Mouse (Mus musculus) CH12.LX (cell line): Measurements from ENCODE around the gene Rmi2.

ENCODE experiments used
- CHD2 ChIP-seq: IDR thresholded peaks from 2 replicates; pipeline ENCODE4 v1.6.1; 2011; ENCODE audit warnings: low read length, improper control_type of control experiment
- CTCF ChIP-seq, 2 experiments: IDR thresholded peaks in 1 of 2; conservative IDR thresholded peaks in 1 of 2; 2 replicates each; pipeline ENCODE4 v1.5.1; 2011 to 2012; ENCODE audit warnings: low read depth in 2 of 2, low read length in 2 of 2, improper control_type of control experiment in 1 of 2, inconsistent platforms in 1 of 2, mild to moderate bottlenecking in 1 of 2, moderate library complexity in 1 of 2
- ETS1 ChIP-seq: conservative IDR thresholded peaks from 2 replicates; pipeline ENCODE4 v1.6.1; 2012; ENCODE audit warnings: low read depth, mild to moderate bottlenecking, inconsistent platforms, low read length, improper control_type of control experiment, moderate library complexity
- GABPA ChIP-seq: IDR thresholded peaks from 2 replicates; pipeline ENCODE4 v1.6.1; 2012; ENCODE audit warnings: low read depth, low read length, improper control_type of control experiment, inconsistent platforms; ENCODE audit not compliant: insufficient replicate concordance
- HCFC1 ChIP-seq: IDR thresholded peaks from 2 replicates; pipeline ENCODE4 v1.6.1; 2012; ENCODE audit warnings: low read depth, mild to moderate bottlenecking, inconsistent platforms, low read length, improper control_type of control experiment
- MAFK ChIP-seq: IDR thresholded peaks from 2 replicates; pipeline ENCODE4 v1.6.1; 2011; ENCODE audit warnings: low read length, improper control_type of control experiment; ENCODE audit not compliant: insufficient replicate concordance
- MAX ChIP-seq: IDR thresholded peaks from 2 replicates; pipeline ENCODE4 v1.6.1; 2011; ENCODE audit warnings: low read length, improper control_type of control experiment
- POLR2A ChIP-seq: IDR thresholded peaks from 2 replicates; pipeline ENCODE4 v1.6.1; 2011; ENCODE audit warnings: low read depth, mild to moderate bottlenecking, improper control_type of control experiment, low read length
- POLR2AphosphoS2 ChIP-seq: IDR thresholded peaks from 2 replicates; pipeline ENCODE4 v1.6.1; 2011; ENCODE audit warnings: low read depth, low read length, improper control_type of control experiment
- RAD21 ChIP-seq: IDR thresholded peaks from 2 replicates; pipeline ENCODE4 v1.6.1; 2011; ENCODE audit warnings: low read depth, mild to moderate bottlenecking, low read length, improper control_type of control experiment, moderate library complexity
- RCOR1 ChIP-seq: conservative IDR thresholded peaks from 2 replicates; pipeline ENCODE4 v1.6.1; 2012; ENCODE audit warnings: low read depth, mild to moderate bottlenecking, inconsistent platforms, low read length, improper control_type of control experiment
- SIN3A ChIP-seq: IDR thresholded peaks from 2 replicates; pipeline ENCODE4 v1.6.1; 2012; ENCODE audit warnings: low read length, improper control_type of control experiment, inconsistent platforms
- SMC3 ChIP-seq: IDR thresholded peaks from 2 replicates; pipeline ENCODE4 v1.6.1; 2011; ENCODE audit warnings: low read depth, low read length, improper control_type of control experiment
- TBP ChIP-seq: conservative IDR thresholded peaks from 2 replicates; pipeline ENCODE4 v1.6.1; 2011; ENCODE audit warnings: low read depth, low read length, improper control_type of control experiment

- no peak for TF ChIP-seq CTCF (conservative IDR thresholded peaks at IDR 0.05 in 1 of 2, IDR thresholded peaks at IDR 0.05 in 1 of 2; ENCODE audit: low read depth in 2 of 2, low read length in 2 of 2)
- no peak for TF ChIP-seq RAD21
- no peak for TF ChIP-seq POLR2AphosphoS2
- no peak for TF ChIP-seq POLR2A
- TF ChIP-seq GABPA, result no peak
- no peak for TF ChIP-seq RCOR1
- no peak for TF ChIP-seq ETS1
- TF ChIP-seq MAFK, result no peak
- TF ChIP-seq MAX, result no peak
- no peak for TF ChIP-seq CHD2
- no peak for TF ChIP-seq SIN3A
- no peak for TF ChIP-seq TBP
- TF ChIP-seq SMC3, result no peak
- TF ChIP-seq HCFC1, result no peak
Observed at GRCm38 (mm10) chr16:10788866-10789265, 46.0 kb upstream of the Rmi2 start.
